8 mouse cellular contexts compared by ENCODE assay signal in genomic region chr11:16800507-16800906, GRCm38 (mm10). TPM values are rescaled to one million over a fixed set of nuclear protein-coding genes. Genes with fewer than 3 reads are reported as not detected.
DNase-seq lines count a peak whose midpoint lies in the region; ATAC-seq and TF ChIP-seq lines count a peak whose summit lies in the region.

No protein-coding gene starts in this region.

- no peak overlapping the region for H3K9ac ChIP-seq in intestine, embryonic 16.5 days (ENCODE audit: low read depth, low read length)
- no peak overlapping the region for H3K9ac ChIP-seq in neural tube, embryonic 15.5 days (replicated peaks)

- TF ChIP-seq CTCF in gastrocnemius, adult 2 months (IDR thresholded peaks at IDR 0.05): no peak
- TF ChIP-seq CTCF in cerebellum, adult 2 months (IDR thresholded peaks at IDR 0.05; ENCODE audit: borderline replicate concordance, insufficient read depth, low read depth, low read length): no peak

- intact Hi-C loops in gastrocnemius, adult 2 months (cut with DNase I): no loop called here

- no peaks in the 10 kb centered on the region for H3K27me3 ChIP-seq in intestine, embryonic 16.5 days (replicated peaks; ENCODE audit: control insufficient read depth, insufficient read depth, low read length)
- H3K27me3 ChIP-seq in neural tube, embryonic 15.5 days (replicated peaks): no peaks in the 10 kb centered on the region
- H3K27me3 ChIP-seq in limb, embryonic 10.5 days (ENCODE audit: low read depth, poor library complexity, severe bottlenecking): no peaks in the 10 kb centered on the region
- no peaks in the 10 kb centered on the region for H3K27me3 ChIP-seq in cerebellum, adult 2 months (ENCODE audit: control insufficient read depth, insufficient read depth, low read length)

- TF ChIP-seq POLR2A in cerebellum, adult 2 months (IDR thresholded peaks at IDR 0.05; ENCODE audit: borderline replicate concordance, insufficient read depth, low read length): no peak

- peak; percentile 95 for ATAC-seq in intestine, embryonic 16.5 days
- no peak for ATAC-seq in neural tube, embryonic 15.5 days (ENCODE audit: low FRiP score)

- H3K9me3 ChIP-seq in intestine, embryonic 16.5 days (ENCODE audit: control insufficient read depth, low read length): no peaks in the 10 kb centered on the region
- H3K9me3 ChIP-seq in neural tube, embryonic 15.5 days (replicated peaks): no peaks in the 10 kb centered on the region
- no peaks in the 10 kb centered on the region for H3K9me3 ChIP-seq in limb, embryonic 10.5 days (replicated peaks)

- H3K27ac ChIP-seq in gastrocnemius, adult 2 months: peak overlapping the region; percentile 88
- peak overlapping the region; percentile 56 for H3K27ac ChIP-seq in intestine, embryonic 16.5 days (ENCODE audit: low read length)
- no peak overlapping the region for H3K27ac ChIP-seq in neural tube, embryonic 15.5 days (replicated peaks)
- no peak overlapping the region for H3K27ac ChIP-seq in limb, embryonic 10.5 days
- H3K27ac ChIP-seq in cerebellum, adult 2 months (ENCODE audit: insufficient read depth, low read length): no peak overlapping the region

- 38% methylated on average over 6 of the region's 6 CpGs for WGBS in intestine, embryonic 16.5 days
- WGBS in neural tube, embryonic 15.5 days: 85% methylated on average over 6 of the region's 6 CpGs
- 74% methylated on average over 6 of the region's 6 CpGs for WGBS in limb, embryonic 10.5 days
- 71% methylated on average over 6 of the region's 6 CpGs for WGBS in cerebellum, adult 2 months

- peak; percentile 78 for DNase-seq in NIH3T3 (ENCODE audit: low read depth)
- DNase-seq in gastrocnemius, adult 2 months: peak; percentile 85
- DNase-seq in lung, postnatal 10 days: peak; percentile 87
- no peak for DNase-seq in limb, embryonic 10.5 days (ENCODE audit: low spot score)
- DNase-seq in frontal cortex, postnatal 10 days (ENCODE audit: low spot score in 2 of 2): no peak
- DNase-seq in cerebellum, adult 2 months: no peak

- H3K4me1 ChIP-seq in intestine, embryonic 16.5 days (ENCODE audit: control insufficient read depth, insufficient read depth, low read length): peaks cover 27% of the 10 kb centered on the region
- no peaks in the 10 kb centered on the region for H3K4me1 ChIP-seq in neural tube, embryonic 15.5 days
- no peaks in the 10 kb centered on the region for H3K4me1 ChIP-seq in limb, embryonic 10.5 days
- no peaks in the 10 kb centered on the region for H3K4me1 ChIP-seq in cerebellum, adult 2 months (ENCODE audit: control insufficient read depth, insufficient read depth, low read length)

- peak overlapping the region; percentile 52 for H3K4me3 ChIP-seq in gastrocnemius, adult 2 months
- H3K4me3 ChIP-seq in intestine, embryonic 16.5 days (ENCODE audit: low read length): no peak overlapping the region
- H3K4me3 ChIP-seq in neural tube, embryonic 15.5 days (replicated peaks): no peak overlapping the region
- no peak overlapping the region for H3K4me3 ChIP-seq in limb, embryonic 10.5 days
- H3K4me3 ChIP-seq in cerebellum, adult 2 months (replicated peaks; ENCODE audit: insufficient read depth, low read depth, low read length): no peak overlapping the region

- no peaks in the 10 kb centered on the region for H3K36me3 ChIP-seq in intestine, embryonic 16.5 days (ENCODE audit: control insufficient read depth, insufficient read depth, low read length)
- no peaks in the 10 kb centered on the region for H3K36me3 ChIP-seq in neural tube, embryonic 15.5 days
- no peaks in the 10 kb centered on the region for H3K36me3 ChIP-seq in limb, embryonic 10.5 days

- no peak overlapping the region for H3K4me2 ChIP-seq in intestine, embryonic 16.5 days (ENCODE audit: low read depth, low read length)
- no peak overlapping the region for H3K4me2 ChIP-seq in neural tube, embryonic 15.5 days

RNA-seq across cellular contexts. Expression of gene Egfr, which starts 48.5 kb away (rescaled TPM):
- total RNA-seq in gastrocnemius, adult 2 months (2021): 10 to 100 TPM; 12.2 to 14.7 TPM
- 9.5 and 12.4 TPM in 2 replicates for polyA plus RNA-seq in intestine, embryonic 16.5 days (2015; fragmentation: Nextera tagmentation; extraction: Ambion mirVana)
- 3.2 and 5.6 TPM in 2 replicates for polyA plus RNA-seq in neural tube, embryonic 15.5 days (2015; fragmentation: Nextera tagmentation; extraction: Ambion mirVana)
- polyA plus RNA-seq in limb, embryonic 10.5 days (2016; fragmentation: Nextera tagmentation; extraction: Ambion mirVana): 2.4 and 3.0 TPM in 2 replicates
- polyA plus RNA-seq in cerebellum, adult 2 months (2012; rRNA removed): 3.9 and 4.8 TPM in 2 replicates

Comparison
In these comparisons a context has a peak if more than half of its experiments do, and no peak if none do; other contexts are left out.
1. DNase-seq: peak in NIH3T3 (single experiment), gastrocnemius, adult 2 months (single experiment) and lung, postnatal 10 days (single experiment); none in limb, embryonic 10.5 days (single experiment), frontal cortex, postnatal 10 days (0 of 2) and cerebellum, adult 2 months (0 of 2).
2. H3K27ac ChIP-seq: peak in gastrocnemius, adult 2 months (single experiment) and intestine, embryonic 16.5 days (single experiment); none in neural tube, embryonic 15.5 days (single experiment), limb, embryonic 10.5 days (single experiment) and cerebellum, adult 2 months (single experiment).